Mouse (Mus musculus) hindbrain, embryonic 16.5 days (tissue): ENCODE results near the gene Khdrbs2. TPM values are rescaled to one million over a fixed set of nuclear protein-coding genes. Genes with fewer than 3 reads are reported as not detected.
"Not testable (repeated sequence)": the region's sequence is repeated elsewhere in the genome, so short reads cannot be mapped to it uniquely, and the experiment has no call there.

Experiments
- ATAC-seq: fragments of 200-750 bp; cut with Nextera tagmentation; 2 replicates; pipeline ENCODE4 v1.8.0; 2017; ENCODE audit warnings: moderate TSS enrichment, moderate library complexity
- H3K27ac ChIP-seq: fragments of 300-500 bp; sonication (generic); 2 replicates; pipeline ENCODE4 v1.5.1; 2014; ENCODE audit warnings: low read depth, mild to moderate bottlenecking, control low read depth, low read length, moderate library complexity
- H3K27me3 ChIP-seq: fragments of 300-500 bp; sonication (generic); replicated peaks from 2 replicates; pipeline ENCODE4 v1.6.1; 2014; ENCODE audit warnings: low read length; ENCODE audit not compliant: control insufficient read depth, insufficient read depth
- H3K36me3 ChIP-seq: fragments of 300-500 bp; sonication (generic); 2 replicates; pipeline ENCODE4 v1.6.1; 2014; ENCODE audit warnings: mild to moderate bottlenecking, low read length, moderate library complexity, mixed read lengths; ENCODE audit not compliant: control insufficient read depth, insufficient read depth
- H3K4me1 ChIP-seq: fragments of 300-500 bp; sonication (generic); 2 replicates; pipeline ENCODE4 v1.6.1; 2014; ENCODE audit warnings: low read depth, low read length; ENCODE audit not compliant: control insufficient read depth, insufficient read depth
- H3K4me2 ChIP-seq: fragments of 300-500 bp; sonication (generic); 2 replicates; pipeline ENCODE4 v1.6.1; 2014; ENCODE audit warnings: mild to moderate bottlenecking, low read length, control low read depth, moderate library complexity
- H3K4me3 ChIP-seq: fragments of 300-500 bp; sonication (generic); 2 replicates; pipeline ENCODE4 v1.5.1; 2014; ENCODE audit warnings: mild to moderate bottlenecking, low read length, control low read depth, moderate library complexity
- H3K9ac ChIP-seq: fragments of 300-500 bp; sonication (generic); 2 replicates; pipeline ENCODE4 v1.6.1; 2014; ENCODE audit warnings: low read depth, mild to moderate bottlenecking, control low read depth, low read length, moderate library complexity
- H3K9me3 ChIP-seq: fragments of 300-500 bp; sonication (generic); 2 replicates; pipeline ENCODE4 v1.6.1; 2014; ENCODE audit warnings: mild to moderate bottlenecking, low read length, moderate library complexity; ENCODE audit not compliant: control insufficient read depth
- WGBS: fragments of 180-500 bp; shearing (Covaris S2); extraction: QIAGEN DNeasy Blood & Tissue Kit; methylation state at CpG from one replicate; pipeline ENCODE4 v1.1.7; 2014; 5-methylcytosine and 5-hydroxymethylcytosine counted together
- polyA plus RNA-seq: library from polyadenylated mRNA; unstranded; fragments of >200 nt; fragmentation: Nextera tagmentation; extraction: Ambion mirVana; gene quantifications from 2 replicates; pipeline ENCODE4 v1.2.1, GENCODE M21; 2015

Gene Khdrbs2
- polyA plus RNA-seq, 1 experiment from 2014 or later, result 48.2 TPM

DNA sequence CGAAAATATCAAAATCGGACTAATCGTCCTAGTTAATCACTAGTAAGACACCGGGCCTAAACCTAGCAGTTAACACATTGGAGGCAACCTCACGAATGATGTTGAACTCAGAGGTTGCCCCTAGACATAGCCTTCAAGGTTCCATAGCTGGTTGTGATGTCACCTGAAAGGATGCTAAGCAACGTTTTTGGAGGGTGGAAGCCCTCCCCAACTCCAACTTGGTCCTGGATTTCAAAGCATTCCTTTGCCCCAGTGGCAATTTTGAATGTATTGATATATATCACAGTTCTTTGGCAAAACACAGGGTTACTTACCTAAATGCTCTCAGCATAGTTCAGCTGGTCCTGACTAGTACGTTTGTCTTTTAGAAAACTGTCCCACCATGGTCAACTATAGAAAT, 374.7 kb downstream of the Khdrbs2 start, which contains the start of gene Gm5415:
Gene Gm5415, minus strand, starts transcription at position 101 of the 400 bp plus-strand sequence.
- not testable (repeated sequence) for H3K9me3 ChIP-seq, ATAC-seq, H3K36me3 ChIP-seq, H3K4me1 ChIP-seq, H3K4me3 ChIP-seq, H3K9ac ChIP-seq, H3K27me3 ChIP-seq, H3K4me2 ChIP-seq, H3K27ac ChIP-seq
- WGBS, result 87% methylated on average over 2 of the region's 7 CpGs

DNA sequence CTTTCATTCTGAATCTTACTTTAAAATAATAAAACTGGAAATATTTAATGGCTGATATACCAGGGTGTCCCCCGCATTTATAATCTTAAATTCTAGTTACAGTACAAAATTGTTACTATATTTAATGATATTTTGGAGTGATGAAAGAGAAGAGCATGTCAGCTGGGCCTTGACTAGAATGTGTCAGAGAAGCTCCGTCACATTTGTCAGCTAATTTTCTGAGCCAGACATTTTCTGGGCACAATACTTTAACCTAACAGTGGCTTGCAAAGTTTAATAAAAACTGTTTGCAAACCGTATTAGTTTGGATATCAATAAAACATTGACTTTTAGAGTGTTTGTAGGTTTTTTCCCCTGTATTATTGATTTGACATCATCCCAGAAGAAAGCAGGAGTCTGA, 380.9 kb downstream of the Khdrbs2 start:
- H3K9me3 ChIP-seq, result no peaks in the 10 kb centered on the region
- H3K36me3 ChIP-seq, result no peaks in the 10 kb centered on the region
- H3K4me1 ChIP-seq, result no peaks in the 10 kb centered on the region
- 84% methylated on average over 3 of the region's 3 CpGs for WGBS
- H3K27me3 ChIP-seq, result no peaks in the 10 kb centered on the region
- no peak overlapping the region for H3K4me2 ChIP-seq
- ATAC-seq, result no peak
- no peak overlapping the region for H3K27ac ChIP-seq
- H3K9ac ChIP-seq, result no peak overlapping the region
- no peak overlapping the region for H3K4me3 ChIP-seq

- ATAC-seq, result peak; percentile 83
- no peaks in the 10 kb centered on the region for H3K36me3 ChIP-seq
- no peak overlapping the region for H3K4me2 ChIP-seq
- no peaks in the 10 kb centered on the region for H3K27me3 ChIP-seq
- H3K9ac ChIP-seq, result no peak overlapping the region
- H3K9me3 ChIP-seq, result no peaks in the 10 kb centered on the region
- no peak overlapping the region for H3K27ac ChIP-seq
- H3K4me3 ChIP-seq, result no peak overlapping the region
- 41% methylated on average over 4 of the region's 4 CpGs for WGBS
- no peaks in the 10 kb centered on the region for H3K4me1 ChIP-seq
These were observed 381.4 kb downstream of the Khdrbs2 start for GRCm38 (mm10) chr1:32553925-32554324.

DNA sequence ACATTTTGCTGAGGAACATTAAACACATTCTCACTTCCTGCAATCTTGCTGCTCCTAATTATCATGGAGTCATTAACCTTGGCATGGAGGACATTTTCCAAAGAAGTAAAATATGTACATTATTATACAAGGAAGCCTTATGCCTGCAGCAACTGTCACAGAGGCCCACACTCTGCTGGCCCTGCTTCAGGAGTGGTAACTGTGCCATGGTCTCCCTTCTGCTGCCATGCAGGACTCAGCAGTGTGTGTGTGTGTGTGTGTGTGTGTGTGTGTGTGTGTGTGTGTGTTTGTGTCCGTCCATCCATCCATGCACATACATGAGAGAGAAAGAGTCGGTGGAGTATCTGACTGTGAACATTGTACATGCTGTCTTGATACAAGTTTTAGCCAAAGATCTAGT, 396.4 kb downstream of the Khdrbs2 start:
- H3K4me1 ChIP-seq, result no peaks in the 10 kb centered on the region
- H3K4me2 ChIP-seq, result no peak overlapping the region
- no peak overlapping the region for H3K9ac ChIP-seq
- no peaks in the 10 kb centered on the region for H3K27me3 ChIP-seq
- no peaks in the 10 kb centered on the region for H3K9me3 ChIP-seq
- 77% methylated on average over 2 of the region's 2 CpGs for WGBS
- H3K4me3 ChIP-seq, result no peak overlapping the region
- ATAC-seq, result no peak
- H3K27ac ChIP-seq, result no peak overlapping the region
- no peaks in the 10 kb centered on the region for H3K36me3 ChIP-seq

DNA sequence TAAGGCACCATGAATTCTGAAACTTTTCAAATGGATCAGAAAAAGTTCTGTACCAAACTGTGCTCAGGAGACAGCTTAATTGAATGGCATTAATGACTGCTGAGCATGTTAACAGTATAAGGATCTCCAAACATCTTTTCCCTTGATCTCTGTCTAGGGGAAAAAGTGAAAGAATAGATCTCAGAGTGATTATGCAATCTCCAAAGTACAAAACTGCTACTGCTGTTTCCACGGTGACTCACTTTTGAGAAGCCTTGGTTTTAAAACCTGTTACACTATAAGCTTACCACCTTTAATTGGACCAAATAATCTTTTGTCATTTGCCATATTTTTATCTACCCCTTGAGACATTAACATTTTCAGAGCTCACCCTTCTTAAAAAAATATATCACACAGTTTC, 453.5 kb downstream of the Khdrbs2 start:
- 73% methylated on average over 1 of the region's 1 CpGs for WGBS

DNA sequence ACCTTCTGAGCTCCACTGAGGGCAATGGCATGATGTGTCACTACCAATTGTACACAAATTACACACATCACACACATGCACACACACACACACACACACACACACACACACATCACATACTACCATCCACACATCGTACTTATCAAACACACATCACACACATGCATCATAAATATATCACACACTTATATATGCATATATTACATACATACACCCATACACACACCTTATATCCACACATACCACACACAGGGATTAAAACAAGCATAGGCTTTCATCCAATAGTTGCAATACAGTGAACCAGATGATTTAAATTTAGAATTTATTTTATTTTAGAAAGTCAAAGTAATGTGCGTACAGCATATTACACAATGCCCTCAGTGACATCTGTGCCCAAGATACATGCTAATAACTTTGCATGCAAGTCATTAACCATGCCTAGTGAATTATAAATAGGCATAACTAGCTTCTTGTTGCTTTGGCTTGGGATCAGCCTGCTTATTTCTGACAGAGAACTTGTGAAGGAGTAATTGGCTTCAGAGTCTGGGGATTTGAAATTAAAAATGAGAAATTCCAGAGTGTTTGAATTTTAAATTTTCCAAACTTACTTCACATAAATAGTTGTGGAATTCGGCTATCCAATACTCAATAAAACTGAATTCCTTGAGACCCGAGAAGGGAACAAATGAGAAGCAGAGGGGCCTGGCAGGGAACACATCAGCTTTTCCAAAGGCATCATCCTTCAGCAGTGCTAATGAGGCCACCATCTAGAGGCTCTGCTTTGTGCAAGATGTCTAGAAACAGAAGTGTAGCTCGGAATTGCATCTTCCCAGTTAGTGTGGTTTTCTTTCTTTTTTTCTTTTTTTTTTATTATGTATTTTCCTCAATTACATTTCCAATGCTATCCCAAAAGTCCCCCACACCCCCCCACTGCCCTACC, 460.2 kb downstream of the Khdrbs2 start:
- H3K4me1 ChIP-seq, result no peaks in the 10 kb centered on the region
- 80% methylated on average over 5 of the region's 5 CpGs for WGBS
- no peak overlapping the region for H3K4me2 ChIP-seq
- H3K27ac ChIP-seq, result no peak overlapping the region
- H3K4me3 ChIP-seq, result no peak overlapping the region
- no peaks in the 10 kb centered on the region for H3K36me3 ChIP-seq
- ATAC-seq, result no peak
- no peak overlapping the region for H3K9ac ChIP-seq
- H3K27me3 ChIP-seq, result no peaks in the 10 kb centered on the region
- H3K9me3 ChIP-seq, result no peaks in the 10 kb centered on the region

More for the DNA sequence above, 453.5 kb downstream of the Khdrbs2 start:
- Histone ChIP-seq H3K4me3 (no peak overlapping the region), H3K36me3 (no peaks in the 10 kb centered on the region), H3K27ac (no peak overlapping the region), H3K9me3 (no peaks in the 10 kb centered on the region), H3K27me3 (no peaks in the 10 kb centered on the region), H3K4me1 (no peaks in the 10 kb centered on the region), H3K9ac (no peak overlapping the region), H3K4me2 (no peak overlapping the region)
- ATAC-seq, result no peak

GRCm38 (mm10) chr1:32633404-32633803, 460.9 kb downstream of the Khdrbs2 start:
- H3K4me2 ChIP-seq, result no peak overlapping the region
- no peak overlapping the region for H3K9ac ChIP-seq
- no peak overlapping the region for H3K27ac ChIP-seq
- WGBS, result 83% methylated on average over 4 of the region's 4 CpGs
- H3K4me3 ChIP-seq, result no peak overlapping the region
- no peaks in the 10 kb centered on the region for H3K9me3 ChIP-seq
- no peaks in the 10 kb centered on the region for H3K27me3 ChIP-seq
- no peaks in the 10 kb centered on the region for H3K4me1 ChIP-seq
- no peaks in the 10 kb centered on the region for H3K36me3 ChIP-seq
- ATAC-seq, result no peak

GRCm38 (mm10) chr1:32639118-32639517, 466.6 kb downstream of the Khdrbs2 start:
- Histone ChIP-seq H3K4me2 (no peak overlapping the region), H3K9ac (no peak overlapping the region), H3K4me3 (no peak overlapping the region), H3K27me3 (no peaks in the 10 kb centered on the region), H3K36me3 (no peaks in the 10 kb centered on the region), H3K9me3 (no peaks in the 10 kb centered on the region), H3K4me1 (no peaks in the 10 kb centered on the region), H3K27ac (no peak overlapping the region)
- WGBS, result 90% methylated on average over 5 of the region's 5 CpGs
- ATAC-seq, result no peak

GRCm38 (mm10) chr1:32649647-32650209, 477.2 kb downstream of the Khdrbs2 start:
- H3K27ac ChIP-seq, result no peak overlapping the region
- H3K4me1 ChIP-seq, result no peaks in the 10 kb centered on the region
- H3K4me3 ChIP-seq, result no peak overlapping the region
- no peak overlapping the region for H3K9ac ChIP-seq
- ATAC-seq, result no peak
- H3K9me3 ChIP-seq, result no peaks in the 10 kb centered on the region
- WGBS, result 49% methylated on average over 3 of the region's 3 CpGs
- no peaks in the 10 kb centered on the region for H3K27me3 ChIP-seq
- H3K4me2 ChIP-seq, result no peak overlapping the region
- no peaks in the 10 kb centered on the region for H3K36me3 ChIP-seq
